Mouse (Mus musculus) lung, postnatal 0 days (tissue): ENCODE results near the gene Ip6k2.

Source experiments
- CTCF ChIP-seq: IDR thresholded peaks from 2 replicates; pipeline ENCODE4 v1.5.1; 2016; ENCODE audit warnings: antibody characterized with exemption, mild to moderate bottlenecking
- EP300 ChIP-seq: IDR thresholded peaks from 2 replicates; pipeline ENCODE4 v1.6.1; 2016; ENCODE audit warnings: antibody characterized with exemption, mild to moderate bottlenecking, control low read depth

- TF ChIP-seq CTCF (no peak), EP300 (no peak)
These were observed 604 bp upstream of the Ip6k2 start for GRCm38 (mm10) chr9:108782836-108783547.
